Mouse (Mus musculus): ENCODE measurements around the gene Hsd3b6. TPM values are rescaled to one million over a fixed set of nuclear protein-coding genes. Genes with fewer than 3 reads are reported as not detected.
"Not testable (repeated sequence)": the region's sequence is repeated elsewhere in the genome, so short reads cannot be mapped to it uniquely, and the experiment has no call there.

Gene Hsd3b6
- total RNA-seq (2017), result not detected in 2 replicates

DNA sequence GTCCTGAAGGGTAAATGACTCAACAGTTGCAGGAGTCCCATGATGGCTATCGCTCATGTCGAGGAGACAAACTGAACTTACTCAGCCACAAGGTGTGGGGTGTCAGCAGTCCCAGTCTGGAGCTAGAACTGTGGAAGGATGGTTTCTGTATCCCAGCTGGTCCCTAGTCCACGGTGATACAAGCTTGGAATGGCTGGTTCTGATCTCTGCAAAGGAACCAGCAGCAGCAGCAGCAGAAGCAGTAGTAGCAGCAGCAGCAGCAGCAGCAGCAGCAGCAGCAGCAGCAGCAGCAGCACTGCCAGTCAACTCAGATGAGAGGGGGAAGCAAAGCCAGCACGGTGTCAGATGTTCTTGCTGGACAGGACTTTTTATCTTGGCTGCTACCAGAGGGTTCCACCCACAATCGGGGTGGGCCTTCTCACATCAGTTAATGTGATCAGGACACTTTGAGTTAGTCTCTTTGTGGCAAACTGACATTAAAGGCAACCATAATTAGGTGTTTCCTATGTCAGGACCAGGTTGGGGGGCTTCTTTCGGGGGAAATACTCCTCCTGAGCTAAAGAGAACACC, at the start of gene Hsd3b6:
Gene Hsd3b6, minus strand, starts transcription at position 343 of the 570 bp plus-strand sequence.
- no peak for ATAC-seq (ENCODE audit: extremely low read depth, insufficient number of reproducible peaks, low FRiP score, poor library complexity, severe bottlenecking)

DNA sequence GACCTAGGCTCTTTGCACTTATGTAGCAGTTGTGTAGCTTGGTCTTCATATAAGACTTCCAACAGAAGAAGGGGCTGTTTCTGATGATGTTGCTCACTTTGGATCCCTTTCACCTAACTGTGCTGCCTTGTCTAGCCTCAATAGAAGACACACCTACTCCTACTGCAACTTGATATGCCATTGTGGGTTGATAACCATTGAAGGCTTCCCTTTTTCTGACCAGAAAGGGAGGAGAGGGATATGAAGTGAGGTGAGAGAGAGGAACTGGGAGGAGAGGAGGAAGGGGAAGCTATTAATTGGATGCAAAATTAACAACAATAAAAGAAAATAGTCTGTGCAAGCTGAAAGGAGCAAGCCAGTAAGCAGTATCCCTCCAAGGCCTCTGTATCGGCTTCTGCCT, 48.6 kb upstream of the Hsd3b6 start:
- no peak for ATAC-seq (ENCODE audit: extremely low read depth, insufficient number of reproducible peaks, low FRiP score, poor library complexity, severe bottlenecking)

DNA sequence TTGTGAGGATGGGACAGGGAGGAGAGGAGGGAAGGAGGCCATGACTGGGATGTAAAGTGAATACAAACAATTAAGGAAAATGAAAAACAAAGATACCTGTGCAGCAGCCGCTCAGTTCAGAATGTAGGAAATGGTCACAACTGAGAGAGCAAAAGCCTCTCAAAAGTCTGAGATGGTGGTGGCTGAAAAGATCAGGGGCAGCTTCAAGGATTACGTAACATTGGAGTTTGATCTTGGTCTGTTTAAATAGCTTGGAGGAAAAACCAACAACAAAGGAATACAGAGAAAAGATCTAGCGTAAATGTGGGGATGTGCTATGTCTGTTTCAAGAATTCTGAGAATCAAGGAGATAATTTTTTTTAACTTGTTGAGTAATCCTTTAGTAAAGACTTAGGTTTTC, 45.3 kb upstream of the Hsd3b6 start, which contains the start of gene Hsd3b1:
Gene Hsd3b1, minus strand, starts transcription at position 219 of the 400 bp plus-strand sequence.
- ATAC-seq (ENCODE audit: extremely low read depth, insufficient number of reproducible peaks, low FRiP score, poor library complexity, severe bottlenecking), result no peak

DNA sequence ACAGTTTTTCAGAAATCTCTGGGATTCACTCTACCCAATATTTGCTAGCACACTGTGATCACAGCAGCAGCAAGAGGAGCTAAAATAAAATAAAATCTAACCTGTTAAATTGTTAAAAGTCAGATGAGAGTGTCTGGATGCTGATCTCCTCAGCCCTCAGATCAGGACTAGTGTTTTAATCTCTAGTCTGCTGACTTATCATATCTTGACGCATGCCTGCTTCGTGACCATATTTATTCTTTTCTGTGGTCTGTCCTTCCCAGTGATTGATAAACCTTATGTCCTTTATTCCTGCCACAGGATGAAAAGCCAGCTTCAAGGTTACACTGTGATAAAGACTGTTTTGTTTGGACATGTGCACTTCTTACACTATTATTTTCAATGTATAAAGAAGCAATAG, 43.8 kb upstream of the Hsd3b6 start:
- ATAC-seq (ENCODE audit: extremely low read depth, insufficient number of reproducible peaks, low FRiP score, poor library complexity, severe bottlenecking), result no peak

DNA sequence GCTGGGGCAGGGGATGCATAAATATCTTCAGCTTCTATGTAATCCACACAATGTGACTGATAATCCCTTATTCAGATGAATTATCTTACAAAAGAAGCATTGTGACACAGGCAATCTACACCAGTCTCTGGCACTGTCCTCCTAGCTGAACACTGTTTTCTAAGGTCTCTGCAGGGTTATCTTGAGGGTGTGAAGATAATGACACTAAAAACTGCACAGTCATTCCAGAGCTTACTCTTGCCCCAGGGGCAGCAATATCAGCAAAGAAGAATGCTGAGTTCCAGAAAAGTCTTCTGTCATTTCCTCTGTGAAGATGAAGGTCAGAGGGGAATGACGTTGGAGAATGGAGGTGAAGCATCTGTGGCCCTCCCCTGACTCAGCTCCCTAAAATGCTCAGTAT, 42.6 kb upstream of the Hsd3b6 start:
- no peak for ATAC-seq (ENCODE audit: extremely low read depth, insufficient number of reproducible peaks, low FRiP score, poor library complexity, severe bottlenecking)

DNA sequence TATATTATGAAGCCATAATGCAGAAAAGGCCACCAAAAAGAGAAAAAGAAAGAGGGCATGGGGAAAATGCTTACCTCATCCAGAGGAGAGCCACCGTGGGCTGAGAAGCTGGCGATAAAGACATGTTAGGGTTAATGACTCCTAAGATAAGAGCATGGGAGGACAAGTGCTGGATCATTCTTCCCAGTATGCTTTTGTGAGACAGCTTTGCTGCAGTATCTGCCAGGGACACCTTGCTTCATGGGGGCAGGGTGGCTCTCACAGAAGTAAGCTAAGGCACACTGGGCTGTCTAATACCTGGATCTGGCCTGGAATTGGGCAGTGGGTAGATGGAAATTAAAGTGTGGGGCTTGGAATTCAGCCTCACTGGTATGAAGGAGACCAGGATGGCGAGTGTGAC, 40.9 kb upstream of the Hsd3b6 start:
- ATAC-seq (ENCODE audit: extremely low read depth, insufficient number of reproducible peaks, low FRiP score, poor library complexity, severe bottlenecking), result no peak

DNA sequence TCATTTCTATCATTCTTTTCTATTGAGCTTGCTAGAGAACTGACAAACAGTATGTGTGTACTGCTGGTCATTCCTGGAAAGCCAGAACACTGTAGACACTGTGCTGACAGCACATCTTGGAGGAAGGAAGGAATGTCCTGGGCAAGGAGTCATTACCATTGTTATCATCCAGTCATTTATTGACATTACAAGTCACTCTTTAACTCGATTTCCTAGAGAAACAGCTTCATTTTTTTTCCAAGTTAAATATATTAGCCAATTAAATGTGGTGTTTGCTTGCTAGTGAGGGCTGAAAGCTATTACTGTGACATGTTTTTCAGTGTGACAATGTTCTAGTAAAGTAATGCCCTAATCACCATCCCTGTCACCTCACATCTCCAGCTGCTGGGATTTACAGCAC, 39.4 kb upstream of the Hsd3b6 start:
- no peak for ATAC-seq (ENCODE audit: extremely low read depth, insufficient number of reproducible peaks, low FRiP score, poor library complexity, severe bottlenecking)

DNA sequence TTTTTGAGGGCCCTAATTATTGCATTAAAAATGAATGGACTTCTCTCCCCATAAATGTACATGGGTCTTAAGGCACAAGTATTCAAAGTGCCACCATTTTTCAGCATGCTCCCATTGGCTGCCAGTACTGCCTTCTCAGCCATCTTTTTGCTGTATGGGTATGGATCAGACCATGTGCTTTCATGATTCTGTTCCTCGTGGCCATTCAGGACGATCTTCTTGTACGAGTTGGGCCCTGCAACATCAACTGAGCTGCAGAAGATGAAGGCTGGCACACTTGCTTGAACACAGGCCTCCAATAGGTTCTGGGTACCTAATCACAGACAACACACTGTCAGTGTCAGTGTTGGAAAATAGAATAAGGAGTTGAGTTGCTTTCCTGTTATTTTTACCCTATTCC, 38.8 kb upstream of the Hsd3b6 start:
- no peak for ATAC-seq (ENCODE audit: extremely low read depth, insufficient number of reproducible peaks, low FRiP score, poor library complexity, severe bottlenecking)

DNA sequence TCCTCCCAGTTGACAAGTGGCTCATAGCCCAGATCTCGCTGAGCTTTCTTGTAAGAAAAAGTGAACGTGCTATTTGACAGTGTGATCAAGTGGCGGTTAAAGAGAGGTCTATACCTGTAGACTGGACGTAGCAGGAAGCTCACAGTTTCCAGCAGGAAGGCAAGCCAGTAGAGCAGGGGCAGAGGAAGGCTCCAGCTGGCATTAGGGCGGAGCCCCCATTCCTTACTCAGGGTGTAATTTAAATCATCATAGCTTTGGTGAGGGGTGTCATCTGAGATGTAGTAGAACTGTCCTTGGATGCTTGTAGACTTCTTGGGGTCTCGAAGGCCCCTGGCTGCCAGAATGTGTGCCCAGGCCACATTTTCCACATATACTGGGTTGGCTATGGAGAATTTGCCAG, 38.4 kb upstream of the Hsd3b6 start:
- no peak for ATAC-seq (ENCODE audit: extremely low read depth, insufficient number of reproducible peaks, low FRiP score, poor library complexity, severe bottlenecking)

DNA sequence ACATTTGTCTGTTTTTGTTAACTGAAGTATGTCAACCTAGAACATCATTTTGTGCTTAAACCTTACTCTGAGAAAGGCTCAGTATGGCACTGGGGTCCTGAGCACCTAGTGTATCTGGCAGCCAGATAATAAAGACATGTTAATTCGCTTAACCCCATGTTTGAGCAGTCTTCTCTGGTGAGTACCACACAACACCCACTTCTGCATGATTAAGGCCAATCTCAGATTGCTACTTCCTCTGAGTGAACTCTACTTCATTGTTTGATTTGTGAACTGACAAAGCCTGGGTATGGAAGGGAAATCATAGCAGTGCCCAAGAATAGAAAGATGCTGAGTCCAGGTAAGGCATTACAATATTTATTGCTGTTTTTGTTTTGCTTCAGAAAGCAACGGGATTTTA, 37.6 kb upstream of the Hsd3b6 start:
- ATAC-seq (ENCODE audit: extremely low read depth, insufficient number of reproducible peaks, low FRiP score, poor library complexity, severe bottlenecking), result no peak

DNA sequence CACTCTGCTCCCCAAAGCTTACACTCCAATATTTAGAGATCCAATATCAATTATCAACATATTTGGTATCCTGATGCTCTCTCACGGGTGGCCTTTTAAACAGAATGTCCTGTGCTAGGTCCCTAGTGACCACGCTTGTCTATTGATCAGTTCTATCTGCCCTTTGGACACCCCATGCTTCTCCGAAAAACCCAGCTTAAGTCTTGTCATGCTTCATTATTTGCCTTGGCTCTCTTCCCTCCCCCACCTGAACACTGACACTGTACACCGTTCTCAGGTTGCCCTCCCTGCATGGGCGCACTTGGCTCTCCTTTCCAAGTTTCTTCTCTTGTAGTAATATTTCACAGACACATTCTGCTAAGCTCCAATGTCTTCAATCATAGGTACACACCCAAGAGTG, 36.0 kb upstream of the Hsd3b6 start:
- no peak for ATAC-seq (ENCODE audit: extremely low read depth, insufficient number of reproducible peaks, low FRiP score, poor library complexity, severe bottlenecking)

DNA sequence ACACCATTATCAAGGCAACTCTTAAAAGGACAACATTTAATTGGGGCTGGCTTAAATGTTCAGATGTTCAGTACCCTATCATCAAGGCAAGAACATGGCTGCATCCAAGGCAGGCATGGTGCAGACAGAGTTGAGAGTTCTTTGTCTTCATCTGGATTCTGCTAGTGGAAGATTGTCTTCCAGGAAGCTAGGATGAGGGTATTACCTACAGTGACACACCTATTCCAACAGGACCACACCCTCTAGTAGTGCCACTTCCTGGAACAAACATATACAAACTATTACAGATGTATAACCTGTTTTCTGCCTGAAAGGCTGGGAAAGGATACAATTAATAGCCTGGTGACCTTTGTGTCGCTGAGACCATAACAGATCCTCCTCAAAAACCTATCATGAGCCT, 34.7 kb upstream of the Hsd3b6 start:
- ATAC-seq (ENCODE audit: extremely low read depth, insufficient number of reproducible peaks, low FRiP score, poor library complexity, severe bottlenecking), result no peak

DNA sequence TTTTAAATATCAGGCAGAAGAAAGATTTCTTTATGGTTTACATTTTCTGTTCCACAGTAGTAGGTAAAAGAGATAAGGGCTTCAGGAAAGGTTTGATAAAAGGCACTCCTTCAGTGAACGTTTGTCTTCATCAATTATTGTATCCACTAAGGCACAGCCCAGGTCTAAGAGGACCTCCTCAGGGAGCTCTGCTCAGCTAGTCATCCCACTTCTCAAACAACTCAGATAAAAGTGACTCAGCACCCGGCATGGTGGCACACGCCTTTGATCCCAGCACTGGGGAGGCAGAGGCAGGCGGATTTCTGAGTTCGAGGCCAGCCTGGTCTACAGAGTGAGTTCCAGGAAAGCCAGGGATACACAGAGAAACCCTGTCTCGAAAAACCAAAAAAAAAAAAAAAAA, 1.6 kb downstream of the Hsd3b6 start:
- ATAC-seq (ENCODE audit: extremely low read depth, insufficient number of reproducible peaks, low FRiP score, poor library complexity, severe bottlenecking), result not testable (repeated sequence)

DNA sequence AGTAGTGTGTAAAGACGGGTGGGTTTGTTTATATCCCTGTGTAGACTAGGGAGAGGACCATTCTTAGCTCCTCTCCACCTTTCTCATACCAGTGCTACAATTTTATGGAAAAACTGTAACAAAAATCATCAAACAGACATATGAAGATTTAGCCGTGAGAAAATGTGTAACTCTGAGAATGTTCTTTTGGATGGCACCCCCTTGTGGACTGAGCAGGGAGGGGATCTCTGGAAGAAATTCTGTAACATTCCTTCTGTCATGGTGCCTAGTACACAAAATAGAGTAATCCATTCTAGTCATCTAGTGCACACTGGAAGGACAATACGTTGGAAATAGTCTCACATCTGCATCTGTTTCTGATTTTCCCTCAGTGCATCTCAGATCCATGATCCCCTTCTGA, 9.2 kb downstream of the Hsd3b6 start:
- ATAC-seq (ENCODE audit: extremely low read depth, insufficient number of reproducible peaks, low FRiP score, poor library complexity, severe bottlenecking), result not testable (repeated sequence)

DNA sequence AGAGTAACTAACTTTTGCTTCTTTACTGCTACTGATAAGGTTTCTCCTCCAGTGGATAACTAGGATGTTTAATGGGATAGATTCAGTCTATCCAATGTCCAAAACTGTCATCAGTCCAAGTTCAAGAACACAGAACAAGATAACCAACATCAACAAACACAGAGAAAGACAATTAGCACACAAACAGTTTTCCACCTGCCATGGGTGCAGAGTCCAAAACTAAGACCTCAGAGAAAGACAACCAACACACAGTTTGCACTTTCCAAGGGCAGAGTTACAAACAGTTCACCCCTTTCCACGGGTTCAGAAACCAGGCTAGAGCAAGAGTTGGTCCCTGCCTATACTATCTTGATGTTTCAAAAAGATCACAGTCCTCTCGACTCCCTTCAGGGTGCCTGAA, 27.7 kb downstream of the Hsd3b6 start:
- no peak for ATAC-seq (ENCODE audit: extremely low read depth, insufficient number of reproducible peaks, low FRiP score, poor library complexity, severe bottlenecking)

DNA sequence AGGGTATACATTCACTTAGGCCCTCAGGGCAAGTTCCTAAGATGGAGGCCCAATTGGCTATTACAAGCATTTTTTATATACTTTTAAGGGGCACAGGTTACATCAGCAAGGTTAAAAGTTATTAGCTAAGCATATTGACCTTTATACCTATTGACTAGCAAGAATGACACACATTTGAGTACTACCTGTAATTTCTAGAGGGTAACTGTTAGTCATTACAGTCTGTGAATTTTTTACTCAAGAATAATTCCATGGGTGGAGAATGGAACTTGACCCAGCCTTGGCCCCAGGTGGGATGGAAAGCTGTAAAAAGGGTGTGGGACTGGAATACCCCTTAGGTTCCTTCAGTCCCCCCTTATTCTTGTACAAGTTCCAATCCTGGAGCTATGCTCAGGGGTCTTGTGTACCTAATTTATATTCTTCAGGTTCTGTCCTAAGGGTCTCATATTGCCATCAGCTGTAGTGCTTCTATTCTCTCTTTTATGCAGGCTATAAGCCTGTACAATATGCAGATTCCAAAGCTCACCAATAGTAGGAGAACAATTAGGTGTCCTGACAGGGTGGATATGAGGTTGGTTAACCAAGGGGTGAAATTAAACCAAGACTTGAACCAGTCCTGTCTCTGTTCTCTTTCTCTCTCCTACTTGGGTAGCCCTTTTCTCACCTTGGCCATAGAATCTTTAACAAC, 31.9 kb downstream of the Hsd3b6 start:
- no peak for ATAC-seq (ENCODE audit: extremely low read depth, insufficient number of reproducible peaks, low FRiP score, poor library complexity, severe bottlenecking)

DNA sequence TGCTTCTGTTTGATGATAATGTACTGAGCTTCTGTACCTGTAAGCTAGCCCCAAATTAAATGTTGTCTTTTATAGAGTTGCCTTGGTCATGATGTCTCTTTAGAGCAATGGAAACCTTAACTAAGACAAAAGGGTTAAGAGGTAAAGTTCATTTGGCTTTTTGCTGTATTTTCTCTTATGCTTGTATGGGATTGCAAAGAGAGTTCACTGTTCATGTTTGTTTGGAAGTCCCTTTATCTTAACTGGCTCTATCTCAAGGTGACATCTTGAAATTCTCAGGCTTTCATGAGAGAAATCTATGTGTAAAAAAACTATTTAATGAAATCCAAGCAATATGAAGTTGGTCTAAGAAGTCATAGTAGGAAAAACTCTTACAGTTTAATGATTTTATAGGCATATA, 33.3 kb downstream of the Hsd3b6 start:
- ATAC-seq (ENCODE audit: extremely low read depth, insufficient number of reproducible peaks, low FRiP score, poor library complexity, severe bottlenecking), result no peak

DNA sequence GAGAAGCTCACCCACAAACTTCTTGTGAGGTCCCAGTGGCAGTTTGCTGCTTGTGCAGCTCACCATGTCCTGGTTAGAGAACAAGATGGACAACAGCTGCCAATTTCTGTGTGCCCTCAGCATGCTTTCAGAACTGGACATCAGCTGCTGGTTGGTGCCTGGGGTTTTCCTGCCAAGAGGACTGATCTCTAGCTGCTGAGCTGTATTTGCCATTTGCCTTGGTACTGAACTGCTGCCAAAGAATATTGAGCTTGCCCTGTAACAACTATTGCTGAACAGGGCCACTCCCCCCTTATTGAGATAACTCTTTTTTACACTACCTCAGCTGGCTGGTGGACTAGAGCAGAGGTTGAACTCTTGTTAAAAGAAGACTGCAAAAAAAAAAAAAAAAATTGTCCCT, 50.1 kb downstream of the Hsd3b6 start:
- ATAC-seq (ENCODE audit: extremely low read depth, insufficient number of reproducible peaks, low FRiP score, poor library complexity, severe bottlenecking), result no peak

DNA sequence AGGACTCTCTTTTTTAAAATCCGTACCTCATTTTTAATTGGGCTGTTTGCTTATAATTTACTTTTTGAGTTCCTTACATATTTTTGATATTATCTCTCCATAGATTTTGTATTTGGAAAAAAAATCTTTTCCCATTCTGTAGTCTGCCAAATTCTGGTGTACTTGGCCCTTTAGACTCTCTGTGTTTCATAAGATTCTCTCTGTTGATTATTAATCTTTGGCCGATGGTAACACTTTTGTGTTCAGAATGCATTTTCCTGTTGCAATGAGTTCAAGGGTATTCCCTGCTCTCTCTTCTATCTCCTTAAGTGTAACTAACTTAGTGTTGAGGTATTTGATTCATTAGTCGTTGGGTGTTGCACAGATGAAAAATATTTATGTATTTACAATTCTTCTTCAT, 57.4 kb downstream of the Hsd3b6 start:
- no peak for ATAC-seq (ENCODE audit: extremely low read depth, insufficient number of reproducible peaks, low FRiP score, poor library complexity, severe bottlenecking)

Measured in neutrophil, adult 5-6 weeks (primary cell).